Mouse (Mus musculus) cerebral cortex, adult 2 months (tissue): ENCODE results near the gene Adam4.

Experiments
- WGBS: fragments of 180-500 bp; shearing (Covaris S2); methylation state at CpG from one replicate; pipeline ENCODE4 v1.1.7; 2018; 5-methylcytosine and 5-hydroxymethylcytosine counted together

Gene Adam4

DNA sequence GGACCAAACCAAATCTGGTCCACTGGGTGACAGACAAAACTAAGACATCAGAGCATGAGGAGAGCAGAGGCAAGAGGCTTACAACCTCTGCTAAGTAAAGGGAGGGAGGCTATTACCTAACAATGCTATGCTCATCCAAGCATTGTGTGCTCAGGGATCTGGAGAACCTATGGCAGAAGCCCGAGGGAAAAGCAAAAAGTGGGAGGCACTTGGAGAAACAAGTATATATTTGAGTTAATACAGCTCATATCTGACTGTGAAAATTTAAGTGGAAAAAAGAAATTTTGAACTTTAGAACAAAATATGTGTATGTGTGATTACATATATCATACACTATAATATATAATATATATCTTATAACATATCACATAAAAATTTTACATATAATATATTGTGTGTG lies at the start of gene Adam4:
Adam4 (minus strand) TSS at position 101 of the 400 bp plus-strand sequence.
- WGBS: 85% methylated on average over 1 of the region's 1 CpGs

DNA sequence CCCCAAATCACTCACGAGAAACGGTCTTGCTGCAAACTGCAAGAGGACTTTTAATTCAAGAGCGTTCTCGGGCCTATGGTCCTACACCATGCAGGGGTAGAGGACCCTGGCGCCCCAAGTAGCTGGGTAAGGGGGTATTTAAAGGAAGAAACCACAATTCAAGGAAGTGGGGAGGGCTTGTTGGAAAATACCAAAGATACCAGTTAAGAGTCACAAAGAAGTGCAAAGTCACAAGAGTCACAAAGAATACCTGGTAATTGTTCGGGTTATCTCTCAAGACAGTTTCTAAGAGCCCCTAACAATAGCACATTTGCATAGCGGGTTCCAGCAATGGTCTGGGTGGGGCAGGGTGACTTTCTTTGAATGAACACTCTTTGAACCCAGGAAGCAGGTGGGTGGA lies 37.3 kb upstream of the Adam4 start:
- WGBS: 98% methylated on average over 7 of the region's 7 CpGs

DNA sequence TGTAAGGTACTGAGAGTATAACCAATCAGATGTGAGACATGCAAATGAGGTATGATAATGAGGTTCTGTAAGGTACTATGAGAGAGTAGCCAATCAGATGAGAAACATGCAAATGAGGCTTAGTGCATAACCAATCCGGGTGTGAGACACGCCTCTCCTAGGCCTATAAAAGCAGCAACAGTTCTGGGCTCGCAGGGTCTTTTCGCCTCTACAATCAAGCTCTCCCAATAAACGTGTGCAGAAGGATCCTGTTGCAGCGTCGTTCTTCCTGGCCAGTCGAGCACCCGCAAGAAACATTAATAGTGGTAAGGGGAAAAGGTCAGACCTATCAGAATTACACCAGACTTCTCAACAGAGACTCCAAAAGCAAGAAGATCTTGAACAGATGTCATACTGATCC lies 17.2 kb upstream of the Adam4 start:
- 96% methylated on average over 9 of the region's 9 CpGs for WGBS

DNA sequence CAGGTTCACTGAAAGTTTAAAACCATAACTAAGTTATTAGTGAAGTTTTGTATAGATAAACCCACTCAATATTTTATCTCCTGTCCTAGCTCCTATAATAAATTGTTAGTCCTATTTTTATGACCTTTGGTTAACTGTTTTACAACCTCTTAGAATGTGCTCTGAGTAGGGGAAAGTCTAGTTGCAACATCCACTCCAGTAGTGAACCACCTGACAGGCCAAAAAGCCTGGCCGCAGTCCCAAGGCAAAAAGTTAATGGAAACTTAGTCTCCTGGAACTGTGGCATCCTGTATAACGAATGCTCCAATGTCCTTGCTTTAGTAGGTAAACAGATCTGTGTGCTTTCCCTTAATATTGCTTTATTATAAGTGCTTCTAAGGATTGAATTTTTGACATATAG lies 13.0 kb upstream of the Adam4 start:
- 99% methylated on average over 2 of the region's 2 CpGs for WGBS

DNA sequence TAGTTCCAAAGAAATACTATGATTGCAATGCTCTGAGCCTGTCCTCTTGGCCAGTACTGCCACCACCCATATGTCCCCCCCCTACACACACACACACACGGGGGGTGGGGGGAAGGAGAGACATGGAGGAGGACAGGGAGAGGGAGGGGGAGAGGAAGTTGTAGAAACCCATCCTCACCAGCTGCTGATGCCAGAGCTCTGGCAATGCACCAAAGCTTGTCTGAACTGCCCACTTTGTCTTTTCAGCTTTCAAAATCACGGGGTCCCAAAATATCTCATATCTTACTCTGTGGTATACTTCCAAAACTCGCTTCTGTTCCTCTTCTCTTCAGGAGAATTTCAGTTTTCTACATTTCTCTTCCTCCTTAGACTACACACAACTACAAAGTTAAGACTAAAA lies 8.5 kb downstream of the Adam4 start:
- WGBS: 49% methylated on average over 3 of the region's 3 CpGs

DNA sequence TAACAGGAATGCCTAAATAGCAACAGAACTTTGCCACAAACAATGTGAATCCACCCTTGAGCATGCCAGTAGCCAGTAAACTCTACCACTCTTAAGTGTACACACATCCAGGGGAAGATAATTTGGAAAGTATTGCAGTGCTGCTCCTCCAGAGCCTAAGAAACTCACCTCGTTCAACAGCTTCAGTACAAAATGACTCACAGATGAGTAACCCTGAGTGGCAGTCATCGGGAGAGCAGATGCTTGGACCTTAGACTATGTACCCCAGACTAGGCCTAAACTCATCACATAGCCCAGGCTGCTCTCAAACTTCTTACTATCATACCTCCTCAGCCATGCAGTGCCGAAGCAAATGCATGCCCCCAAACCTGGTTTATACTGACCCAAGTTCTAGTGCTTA lies 12.8 kb downstream of the Adam4 start:
- 75% methylated on average over 3 of the region's 3 CpGs for WGBS

DNA sequence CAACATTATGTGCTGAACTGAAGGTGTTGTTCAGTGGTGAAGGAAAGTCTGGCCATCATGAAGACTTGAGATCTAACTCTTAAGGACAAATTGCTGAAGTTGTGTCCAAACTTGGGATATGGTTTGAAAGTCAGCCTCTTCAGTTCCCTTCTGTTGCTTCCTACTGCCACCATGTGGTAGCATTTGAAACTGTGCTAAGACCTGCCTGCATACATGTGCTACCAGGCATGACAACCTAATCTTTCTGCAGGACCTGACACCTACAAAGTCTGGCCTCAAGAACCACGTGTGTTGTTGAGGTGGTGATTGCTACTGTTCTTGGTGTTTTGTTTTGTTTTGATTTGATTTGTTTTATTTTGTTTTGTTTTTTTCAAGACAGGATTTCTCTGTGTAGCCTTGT lies 19.6 kb downstream of the Adam4 start:
- WGBS: 14% methylated on average over 1 of the region's 1 CpGs

DNA sequence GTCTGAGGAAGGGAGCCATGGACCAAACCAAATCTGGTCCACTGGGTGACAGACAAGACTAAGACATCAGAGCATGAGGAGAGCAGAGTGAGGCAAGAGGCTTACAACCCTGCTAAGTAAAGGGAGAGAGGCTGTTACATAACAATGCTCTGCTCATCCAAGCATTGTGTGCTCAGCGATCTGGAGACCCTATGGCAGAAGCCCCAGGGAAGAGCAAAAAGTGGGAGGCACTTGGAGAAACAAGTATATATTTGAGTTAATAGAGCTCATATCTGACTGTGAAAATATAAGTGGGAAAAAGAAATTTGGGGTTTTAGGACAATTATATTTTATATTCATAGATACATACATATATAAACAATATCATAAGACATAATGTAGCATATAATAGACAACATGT lies 42.4 kb downstream of the Adam4 start, which contains the start of gene Gm4787:
Gm4787 (minus strand) TSS at position 101 of the 400 bp plus-strand sequence.
- WGBS: 78% methylated on average over 1 of the region's 1 CpGs
